Mouse (Mus musculus) kidney, adult 9 months (tissue): ENCODE measurements around the gene Il22ra2.

ENCODE experiments used
- DNase-seq: peaks from one replicate; pipeline ENCODE4 v3.0.0; 2022

The Il22ra2 gene

DNA sequence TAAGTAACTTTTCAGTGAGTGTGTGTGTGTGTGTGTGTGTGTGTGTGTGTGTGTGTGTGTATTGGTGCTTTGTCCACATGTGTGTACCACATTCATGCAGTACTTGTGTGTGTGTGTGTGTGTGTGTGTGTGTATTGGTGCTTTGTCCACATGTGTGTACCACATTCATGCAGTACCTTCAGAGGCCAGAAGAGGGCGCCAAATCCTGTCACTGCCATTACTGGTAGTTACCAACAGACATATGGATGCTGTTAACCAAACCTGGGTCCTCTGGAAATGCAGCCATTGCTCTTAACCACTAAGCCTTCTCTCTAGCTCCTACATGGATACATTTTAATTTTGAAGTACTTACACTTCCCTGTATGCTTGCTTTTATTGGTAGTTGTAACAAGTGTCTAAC lies 20.3 kb upstream of the Il22ra2 start:
- DNase-seq, result peak; percentile 35

- no peak for DNase-seq
Measured at GRCm38 (mm10) chr10:19603231-19603630, 18.6 kb upstream of the Il22ra2 start.

DNA sequence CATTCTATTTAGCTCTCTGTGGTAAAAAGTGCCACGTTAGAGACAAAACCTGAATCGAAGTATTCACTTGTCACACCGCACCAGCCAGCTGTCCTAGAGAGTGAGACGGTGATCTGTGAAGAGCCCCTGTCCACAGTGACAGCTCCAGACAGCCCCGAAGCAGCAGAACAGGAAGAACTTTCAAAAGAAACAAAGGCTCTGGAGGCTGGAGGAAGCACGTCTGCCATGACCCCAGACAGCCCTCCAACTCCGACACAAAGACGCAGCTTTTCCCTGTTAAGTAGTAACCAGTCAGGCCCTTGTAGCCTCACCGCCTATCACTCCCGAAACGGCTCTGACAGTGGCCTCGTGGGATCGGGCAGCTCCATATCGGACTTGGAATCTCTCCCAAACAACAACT lies 12.7 kb upstream of the Il22ra2 start:
- DNase-seq, result no peak

DNA sequence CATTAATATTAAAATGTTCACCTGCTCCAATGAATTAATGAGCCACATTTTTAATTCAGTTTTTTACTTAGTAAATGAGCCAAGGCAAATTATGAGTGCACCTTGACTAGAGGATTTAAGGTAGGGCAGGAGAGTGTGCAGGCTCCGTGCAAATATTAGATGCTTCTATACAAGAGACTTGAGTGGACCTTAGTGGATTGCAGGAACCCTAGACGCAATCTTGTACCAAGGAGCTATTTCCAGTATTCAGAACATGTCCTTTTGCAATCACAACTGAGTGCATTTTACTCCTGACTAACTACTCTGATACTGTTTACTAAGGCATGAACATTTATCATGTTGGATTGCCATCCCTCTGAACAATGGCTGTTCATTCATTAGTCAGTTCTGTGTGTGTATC lies 10.2 kb upstream of the Il22ra2 start:
- DNase-seq, result no peak

DNA sequence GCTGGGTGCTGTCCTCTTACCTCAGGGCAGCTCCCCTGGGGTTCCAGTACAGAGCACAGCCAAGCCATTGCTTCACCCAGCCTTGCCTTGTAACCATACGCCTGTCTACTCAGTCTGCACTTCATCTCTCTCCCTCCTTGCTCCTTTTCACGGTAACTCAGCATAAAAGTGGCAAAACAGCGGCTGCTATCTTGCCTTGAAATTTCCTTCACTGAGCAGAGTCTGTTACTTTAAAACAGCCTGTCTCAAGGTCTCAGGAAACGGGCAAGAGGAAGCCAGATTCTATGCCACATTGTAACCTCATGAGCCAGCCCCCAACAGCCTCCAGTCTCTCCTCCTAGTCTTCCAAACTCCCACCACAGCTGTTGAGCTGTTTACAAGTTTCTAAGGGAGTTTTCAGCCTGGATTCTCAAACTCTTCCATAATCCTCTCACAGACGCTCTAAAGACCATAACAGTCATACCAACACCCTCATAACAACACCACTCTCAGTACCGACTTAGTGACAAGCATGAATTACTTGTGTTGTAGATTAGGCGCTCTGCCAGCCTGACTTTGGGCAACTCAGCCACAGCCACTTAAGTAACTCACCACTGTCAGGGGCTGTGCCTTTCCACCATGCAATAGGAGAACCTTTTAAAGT lies 8.6 kb upstream of the Il22ra2 start:
- no peak for DNase-seq

DNA sequence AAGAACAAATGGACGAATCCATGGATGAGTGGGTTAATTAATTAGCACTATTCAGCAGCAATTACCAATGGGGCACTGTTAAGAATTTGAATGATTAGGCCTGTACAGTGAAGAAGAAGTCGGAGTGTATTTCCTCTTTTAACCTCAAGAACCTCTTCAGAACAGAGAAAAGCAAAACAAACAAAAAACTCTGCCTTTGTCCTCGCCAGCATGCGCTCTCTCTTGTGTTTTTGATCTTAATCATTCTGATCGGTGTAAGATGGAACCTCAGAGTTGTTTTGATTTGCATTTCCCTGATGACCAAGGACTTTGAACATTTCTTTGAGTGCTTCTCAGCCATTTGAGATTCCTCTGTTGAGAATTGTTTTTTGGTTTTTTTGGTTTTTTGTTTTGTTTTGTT lies 2.1 kb upstream of the Il22ra2 start:
- DNase-seq, result no peak

DNA sequence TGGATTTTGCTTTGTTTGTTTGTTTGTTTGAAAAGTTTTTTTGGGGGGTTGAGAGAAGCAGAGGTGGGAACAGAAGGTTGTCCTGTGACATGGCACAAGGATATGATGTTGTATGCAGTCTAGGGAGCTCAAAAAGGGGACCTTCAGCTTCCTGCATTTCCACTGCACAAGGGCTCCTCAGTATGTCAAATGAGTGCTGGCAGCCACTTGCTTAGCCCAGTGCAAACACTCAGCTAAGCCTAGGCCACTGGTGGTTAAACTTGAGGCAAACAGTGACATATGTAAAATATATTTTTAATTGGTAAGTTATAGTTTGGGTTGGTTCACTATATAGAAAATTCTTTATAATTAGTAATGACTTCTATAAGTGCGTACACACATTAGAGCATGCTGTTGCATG lies 2.8 kb downstream of the Il22ra2 start:
- DNase-seq, result no peak

DNA sequence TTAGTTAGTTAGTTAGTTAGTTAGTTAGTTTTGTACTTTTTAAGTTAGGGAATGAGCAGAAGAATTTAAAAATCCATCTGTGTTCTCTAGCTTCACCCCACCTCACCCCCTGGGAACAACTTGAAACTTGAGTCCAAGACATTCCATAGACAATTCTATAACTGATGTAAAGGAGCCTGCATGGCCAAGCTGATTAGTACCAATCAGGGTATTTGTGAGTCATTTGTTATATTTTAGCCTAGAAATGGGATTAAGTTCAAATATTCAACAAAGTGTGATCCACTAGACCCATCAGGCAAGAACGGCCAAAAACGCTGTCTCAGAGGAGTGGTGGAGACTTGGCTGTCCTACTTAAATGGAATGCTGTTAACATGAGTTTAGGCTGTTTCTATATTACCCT lies 5.5 kb downstream of the Il22ra2 start:
- no peak for DNase-seq

DNA sequence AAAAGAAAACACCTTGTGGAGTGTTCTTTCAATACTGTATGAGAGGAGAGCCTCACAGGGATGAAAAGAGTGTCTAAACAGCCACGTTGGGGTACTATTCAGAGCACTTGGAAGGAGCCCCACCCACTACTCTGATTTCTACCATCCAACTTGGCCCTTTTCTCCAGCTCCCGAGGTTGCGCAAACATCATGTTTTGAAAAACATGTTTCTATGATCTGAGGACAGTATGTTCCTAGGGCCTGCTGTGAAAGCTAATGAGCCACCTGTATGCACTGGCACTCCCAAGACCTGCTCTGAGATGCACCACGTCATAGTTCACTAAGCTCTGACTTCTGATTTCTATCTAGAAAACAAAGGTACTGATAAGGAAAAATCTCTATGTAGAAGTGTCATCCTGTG lies 6.0 kb downstream of the Il22ra2 start:
- no peak for DNase-seq

- no peak for DNase-seq
Measured at GRCm38 (mm10) chr10:19631616-19632195, 9.9 kb downstream of the Il22ra2 start.

DNA sequence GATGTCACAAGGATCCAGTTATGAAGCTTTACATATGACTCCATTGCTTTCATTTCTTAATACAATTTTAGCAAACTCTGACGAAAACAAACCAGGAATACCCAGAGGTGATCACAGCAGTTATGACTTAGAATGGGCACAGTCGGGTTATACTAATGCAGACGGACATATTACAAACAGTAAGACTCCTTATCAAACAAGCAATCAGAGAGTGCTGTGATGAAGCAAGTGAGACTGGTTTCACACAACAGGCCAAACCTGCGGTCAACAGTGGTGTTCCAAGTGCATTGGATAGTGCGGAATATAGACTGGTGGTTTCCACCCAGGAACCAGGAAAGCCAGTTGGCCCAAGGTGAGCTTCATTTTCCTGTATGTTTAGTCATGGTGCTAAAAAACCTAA lies 17.1 kb downstream of the Il22ra2 start:
- DNase-seq, result no peak

GRCm38 (mm10) chr10:19639630-19640029 lies 17.8 kb downstream of the Il22ra2 start:
- DNase-seq, result no peak

GRCm38 (mm10) chr10:19645119-19645518 lies 23.3 kb downstream of the Il22ra2 start:
- no peak for DNase-seq

DNA sequence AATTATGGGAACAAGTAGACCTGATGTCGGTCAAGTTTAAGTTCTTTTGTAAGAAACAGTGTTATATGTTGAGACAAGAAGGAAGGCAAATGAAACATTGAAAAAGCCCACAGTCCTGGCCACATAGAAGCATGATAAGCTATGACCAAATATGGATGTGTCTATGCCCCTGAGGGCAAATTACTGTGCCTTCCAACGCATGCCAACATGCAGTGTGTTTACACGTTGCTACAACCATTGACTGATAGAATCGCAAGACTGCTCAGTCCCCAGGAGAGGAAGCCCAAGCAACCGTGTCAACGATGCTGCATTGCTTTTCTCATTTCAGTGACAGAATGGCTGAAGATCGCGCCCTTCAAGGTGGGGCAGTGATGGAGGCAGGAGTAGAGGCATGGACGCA lies 35.6 kb downstream of the Il22ra2 start:
- no peak for DNase-seq

- DNase-seq, result no peak
Measured at GRCm38 (mm10) chr10:19659953-19660352, 38.2 kb downstream of the Il22ra2 start.

DNA sequence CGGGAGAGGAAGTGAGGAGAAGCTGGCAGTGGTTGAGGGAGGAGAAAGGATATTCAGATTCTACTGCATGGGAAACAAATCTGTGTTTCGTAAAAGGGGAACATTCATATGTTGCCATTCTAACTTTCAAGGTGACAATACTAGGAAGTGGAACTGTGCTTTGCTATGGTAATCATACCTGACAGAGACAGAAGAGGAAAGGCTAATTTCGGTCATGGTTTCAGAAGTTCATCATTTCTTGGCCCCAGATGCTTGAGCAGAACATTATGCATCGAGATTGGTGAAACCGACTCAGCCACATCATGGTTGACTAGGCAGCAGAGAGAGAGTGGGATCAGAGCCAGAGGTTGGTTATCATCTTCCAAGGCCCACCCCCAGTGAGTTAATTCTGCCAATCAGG lies 47.2 kb downstream of the Il22ra2 start:
- peak; percentile 7 for DNase-seq

DNA sequence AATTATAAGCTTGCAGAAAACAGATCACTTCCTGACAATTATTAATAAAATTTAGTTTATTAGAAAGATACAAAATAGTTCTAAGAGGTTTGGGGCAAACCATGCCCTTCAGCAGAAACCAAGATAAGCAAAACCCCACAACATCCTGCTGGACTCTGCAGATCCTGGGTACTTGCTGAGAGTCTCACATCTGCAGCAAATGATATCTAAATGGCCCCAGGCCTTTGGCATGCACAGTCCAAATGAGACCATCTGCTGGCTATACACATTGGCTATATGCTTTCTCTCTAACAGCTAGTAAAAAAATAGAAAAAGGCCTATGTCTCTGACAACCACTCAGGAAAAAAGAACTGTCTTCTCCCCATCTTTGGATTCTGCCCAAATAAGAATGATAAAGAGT lies 50.2 kb downstream of the Il22ra2 start:
- no peak for DNase-seq

GRCm38 (mm10) chr10:19673146-19673545 lies 51.3 kb downstream of the Il22ra2 start:
- DNase-seq, result no peak
